Mouse (Mus musculus) spleen, adult 2 months (tissue): ENCODE data around the gene Dab2.

Source experiments
- CTCF ChIP-seq: fragments of 200-500 bp; IDR thresholded peaks from 2 replicates; pipeline ENCODE4 v1.5.1; 2011; ENCODE audit warnings: mild to moderate bottlenecking, inconsistent platforms; ENCODE audit not compliant: insufficient read depth, insufficient read length, insufficient replicate concordance; ENCODE audit errors: extremely low read depth
- POLR2A ChIP-seq: fragments of 200-500 bp; IDR thresholded peaks from 2 replicates; pipeline ENCODE4 v1.6.1; 2011; ENCODE audit warnings: low read depth, low read length, inconsistent platforms

GRCm38 (mm10) chr15:6400115-6400514 lies 100.5 kb downstream of the Dab2 start:
- no peak for TF ChIP-seq POLR2A
- TF ChIP-seq CTCF: no peak
